Mouse (Mus musculus) neural tube, embryonic 13.5 days (tissue): ENCODE measurements around the gene Ephb1. TPM values are rescaled to one million over a fixed set of nuclear protein-coding genes. Genes with fewer than 3 reads are reported as not detected.

Source experiments
- ATAC-seq: fragments of 200-750 bp; cut with Nextera tagmentation; 2 replicates; pipeline ENCODE4 v1.8.0; 2017; ENCODE audit warnings: low read depth, mild to moderate bottlenecking, moderate TSS enrichment, moderate library complexity
- H3K27ac ChIP-seq: fragments of 300-500 bp; sonication (generic); replicated peaks from 2 replicates; pipeline ENCODE4 v1.5.1; 2015; ENCODE audit warnings: moderate library complexity, mild to moderate bottlenecking, inconsistent platforms
- H3K27me3 ChIP-seq: fragments of 300-500 bp; sonication (generic); 2 replicates; pipeline ENCODE4 v1.6.1; 2015; ENCODE audit warnings: mild to moderate bottlenecking, inconsistent platforms
- H3K36me3 ChIP-seq: fragments of 300-500 bp; sonication (generic); 2 replicates; pipeline ENCODE4 v1.6.1; 2015; ENCODE audit warnings: mild to moderate bottlenecking, inconsistent platforms
- H3K4me1 ChIP-seq: fragments of 300-500 bp; sonication (generic); replicated peaks from 2 replicates; pipeline ENCODE4 v1.6.1; 2015; ENCODE audit warnings: inconsistent platforms
- H3K4me2 ChIP-seq: fragments of 300-500 bp; sonication (generic); 2 replicates; pipeline ENCODE4 v1.6.1; 2015; ENCODE audit warnings: inconsistent platforms, mild to moderate bottlenecking, moderate library complexity
- H3K4me3 ChIP-seq: fragments of 300-500 bp; sonication (generic); 2 replicates; pipeline ENCODE4 v1.5.1; 2015; ENCODE audit warnings: mild to moderate bottlenecking, inconsistent platforms
- H3K9ac ChIP-seq: fragments of 300-500 bp; sonication (generic); 2 replicates; pipeline ENCODE4 v1.6.1; 2015; ENCODE audit warnings: moderate library complexity, mild to moderate bottlenecking, inconsistent platforms
- H3K9me3 ChIP-seq: fragments of 300-500 bp; sonication (generic); 2 replicates; pipeline ENCODE4 v1.6.1; 2016; ENCODE audit warnings: inconsistent platforms
- WGBS: fragments of 180-500 bp; shearing (Covaris S2); methylation state at CpG from one replicate; pipeline ENCODE4 v1.1.7; 2015; 5-methylcytosine and 5-hydroxymethylcytosine counted together
- polyA plus RNA-seq: library from polyadenylated mRNA; unstranded; fragments of >200 nt; fragmentation: Nextera tagmentation; extraction: Ambion mirVana; gene quantifications from 2 replicates; pipeline ENCODE4 v1.2.1, GENCODE M21; 2015

The Ephb1 gene
- polyA plus RNA-seq, 1 experiment from 2014 or later, result 33.6 TPM

- Histone ChIP-seq H3K27ac (no peak overlapping the region), H3K4me1 (peaks cover 52% of the 10 kb centered on the region), H3K9ac (0 out of 2 replicates have a peak overlapping the region, but pooled peaks have one; percentile 22), H3K4me2 (peak overlapping the region; percentile 16; the same call in 1 of the 2 replicates), H3K27me3 (peaks cover 57% of the 10 kb centered on the region), H3K4me3 (no peak overlapping the region), H3K9me3 (no peaks in the 10 kb centered on the region), H3K36me3 (no peaks in the 10 kb centered on the region)
- peak; percentile 54; the same call in 1 of the 2 replicates for ATAC-seq
- WGBS, result 7% methylated on average over 9 of the region's 9 CpGs
Measured at GRCm38 (mm10) chr9:102261511-102261910, 93.0 kb downstream of the Ephb1 start.

GRCm38 (mm10) chr9:102256407-102256806 lies 98.1 kb downstream of the Ephb1 start:
- H3K9me3 ChIP-seq, result no peaks in the 10 kb centered on the region
- peaks cover 20% of the 10 kb centered on the region for H3K4me1 ChIP-seq
- no peak overlapping the region for H3K27ac ChIP-seq
- no peak for ATAC-seq
- H3K27me3 ChIP-seq, result peaks cover 70% of the 10 kb centered on the region
- H3K4me3 ChIP-seq, result no peak overlapping the region
- 90% methylated on average over 5 of the region's 5 CpGs for WGBS
- H3K4me2 ChIP-seq, result no peak overlapping the region
- H3K36me3 ChIP-seq, result no peaks in the 10 kb centered on the region
- no peak overlapping the region for H3K9ac ChIP-seq

- H3K9ac ChIP-seq, result no peak overlapping the region
- H3K4me3 ChIP-seq, result no peak overlapping the region
- no peak overlapping the region for H3K4me2 ChIP-seq
- no peak overlapping the region for H3K27ac ChIP-seq
- peaks cover 73% of the 10 kb centered on the region for H3K27me3 ChIP-seq
- no peaks in the 10 kb centered on the region for H3K9me3 ChIP-seq
- WGBS, result 89% methylated on average over 6 of the region's 6 CpGs
- H3K4me1 ChIP-seq, result peaks cover 14% of the 10 kb centered on the region
- ATAC-seq, result no peak
- H3K36me3 ChIP-seq, result no peaks in the 10 kb centered on the region
Measured at GRCm38 (mm10) chr9:102255803-102256202, 98.7 kb downstream of the Ephb1 start.

DNA sequence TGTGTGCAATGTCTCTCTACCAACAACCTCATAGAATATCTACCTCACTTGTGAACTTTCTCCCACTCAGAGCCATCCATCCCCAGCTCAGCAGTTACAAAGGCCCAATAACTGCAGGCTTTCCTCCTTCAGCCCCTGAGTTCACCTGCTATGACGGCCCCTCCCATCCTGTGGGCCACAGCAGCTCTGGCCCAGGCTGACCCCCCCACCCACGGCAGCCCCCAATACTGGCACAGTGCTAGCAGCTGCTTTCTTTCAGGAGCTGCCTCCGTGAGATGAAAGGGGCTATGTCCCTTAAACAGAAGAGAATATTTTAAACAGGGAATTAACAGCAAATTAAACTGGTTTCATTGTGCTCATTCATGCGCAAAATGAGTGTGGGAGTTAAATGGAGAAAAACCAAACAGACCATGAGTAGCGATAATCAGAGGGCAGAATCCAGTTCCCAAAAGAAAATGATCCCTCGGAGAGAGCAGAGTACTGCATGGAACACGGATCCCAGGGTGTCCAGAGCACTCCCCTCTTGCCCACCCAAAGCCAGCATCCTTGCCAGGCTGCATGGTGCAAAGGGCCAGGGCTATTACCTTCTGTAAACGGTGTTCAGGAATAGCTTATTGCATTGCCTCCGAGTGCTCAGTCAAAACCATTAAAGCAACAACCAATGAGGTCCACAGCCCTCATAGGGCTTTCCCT lies 105.2 kb downstream of the Ephb1 start:
- Histone ChIP-seq H3K9ac (no peak overlapping the region), H3K4me1 (peaks cover 40% of the 10 kb centered on the region), H3K9me3 (no peaks in the 10 kb centered on the region), H3K27me3 (peaks cover 42% of the 10 kb centered on the region), H3K4me3 (no peak overlapping the region), H3K36me3 (no peaks in the 10 kb centered on the region), H3K27ac (peak overlapping the region; percentile 54; the same call in 1 of the 2 replicates), H3K4me2 (no peak overlapping the region)
- peak; percentile 47 for ATAC-seq
- 12% methylated on average over 9 of the region's 9 CpGs for WGBS

GRCm38 (mm10) chr9:102245551-102245950 lies 108.9 kb downstream of the Ephb1 start:
- Histone ChIP-seq H3K9me3 (no peaks in the 10 kb centered on the region), H3K9ac (no peak overlapping the region), H3K27ac (no peak overlapping the region), H3K4me3 (no peak overlapping the region), H3K27me3 (peaks cover 43% of the 10 kb centered on the region), H3K36me3 (no peaks in the 10 kb centered on the region), H3K4me2 (no peak overlapping the region), H3K4me1 (peaks cover 72% of the 10 kb centered on the region)
- 41% methylated on average over 7 of the region's 7 CpGs for WGBS
- 0 out of 2 replicates have a peak, but pooled peaks have one; percentile 24 for ATAC-seq

- Histone ChIP-seq H3K4me3 (no peak overlapping the region), H3K4me1 (peaks cover 61% of the 10 kb centered on the region), H3K9ac (no peak overlapping the region), H3K9me3 (no peaks in the 10 kb centered on the region), H3K36me3 (no peaks in the 10 kb centered on the region), H3K27me3 (peaks cover 48% of the 10 kb centered on the region), H3K27ac (no peak overlapping the region), H3K4me2 (no peak overlapping the region)
- peak; percentile 52 for ATAC-seq
- WGBS, result 6% methylated on average over 7 of the region's 7 CpGs
Measured at GRCm38 (mm10) chr9:102243296-102243695, 111.2 kb downstream of the Ephb1 start.

- no peak overlapping the region for H3K4me2 ChIP-seq
- H3K27ac ChIP-seq, result no peak overlapping the region
- no peaks in the 10 kb centered on the region for H3K9me3 ChIP-seq
- no peak for ATAC-seq
- no peak overlapping the region for H3K9ac ChIP-seq
- 10% methylated on average over 2 of the region's 2 CpGs for WGBS
- H3K4me1 ChIP-seq, result peaks cover 49% of the 10 kb centered on the region
- H3K27me3 ChIP-seq, result peaks cover 59% of the 10 kb centered on the region
- no peak overlapping the region for H3K4me3 ChIP-seq
- no peaks in the 10 kb centered on the region for H3K36me3 ChIP-seq
Measured at GRCm38 (mm10) chr9:102241546-102241945, 112.9 kb downstream of the Ephb1 start.

- H3K27me3 ChIP-seq, result peaks cover 72% of the 10 kb centered on the region
- no peak overlapping the region for H3K9ac ChIP-seq
- H3K9me3 ChIP-seq, result no peaks in the 10 kb centered on the region
- ATAC-seq, result no peak
- no peaks in the 10 kb centered on the region for H3K36me3 ChIP-seq
- WGBS, result 36% methylated on average over 4 of the region's 4 CpGs
- H3K4me1 ChIP-seq, result peaks cover 53% of the 10 kb centered on the region
- H3K4me3 ChIP-seq, result no peak overlapping the region
- H3K4me2 ChIP-seq, result no peak overlapping the region
- H3K27ac ChIP-seq, result no peak overlapping the region
Measured at GRCm38 (mm10) chr9:102240215-102240614, 114.3 kb downstream of the Ephb1 start.

GRCm38 (mm10) chr9:102235444-102235951 lies 119.0 kb downstream of the Ephb1 start:
- no peaks in the 10 kb centered on the region for H3K36me3 ChIP-seq
- WGBS, result 9% methylated on average over 4 of the region's 4 CpGs
- H3K27ac ChIP-seq, result no peak overlapping the region
- H3K4me3 ChIP-seq, result no peak overlapping the region
- H3K4me1 ChIP-seq, result peaks cover 48% of the 10 kb centered on the region
- no peaks in the 10 kb centered on the region for H3K9me3 ChIP-seq
- no peak overlapping the region for H3K4me2 ChIP-seq
- peak; percentile 78 for ATAC-seq
- H3K9ac ChIP-seq, result no peak overlapping the region
- peaks cover 74% of the 10 kb centered on the region for H3K27me3 ChIP-seq

GRCm38 (mm10) chr9:102231248-102231647 lies 123.2 kb downstream of the Ephb1 start:
- ATAC-seq, result peak; percentile 62
- H3K4me2 ChIP-seq, result no peak overlapping the region
- H3K27ac ChIP-seq, result no peak overlapping the region
- no peaks in the 10 kb centered on the region for H3K9me3 ChIP-seq
- no peaks in the 10 kb centered on the region for H3K36me3 ChIP-seq
- H3K4me1 ChIP-seq, result peaks cover 48% of the 10 kb centered on the region
- no peak overlapping the region for H3K9ac ChIP-seq
- H3K4me3 ChIP-seq, result no peak overlapping the region
- WGBS, result 43% methylated on average over 6 of the region's 6 CpGs
- H3K27me3 ChIP-seq, result peaks cover 64% of the 10 kb centered on the region

DNA sequence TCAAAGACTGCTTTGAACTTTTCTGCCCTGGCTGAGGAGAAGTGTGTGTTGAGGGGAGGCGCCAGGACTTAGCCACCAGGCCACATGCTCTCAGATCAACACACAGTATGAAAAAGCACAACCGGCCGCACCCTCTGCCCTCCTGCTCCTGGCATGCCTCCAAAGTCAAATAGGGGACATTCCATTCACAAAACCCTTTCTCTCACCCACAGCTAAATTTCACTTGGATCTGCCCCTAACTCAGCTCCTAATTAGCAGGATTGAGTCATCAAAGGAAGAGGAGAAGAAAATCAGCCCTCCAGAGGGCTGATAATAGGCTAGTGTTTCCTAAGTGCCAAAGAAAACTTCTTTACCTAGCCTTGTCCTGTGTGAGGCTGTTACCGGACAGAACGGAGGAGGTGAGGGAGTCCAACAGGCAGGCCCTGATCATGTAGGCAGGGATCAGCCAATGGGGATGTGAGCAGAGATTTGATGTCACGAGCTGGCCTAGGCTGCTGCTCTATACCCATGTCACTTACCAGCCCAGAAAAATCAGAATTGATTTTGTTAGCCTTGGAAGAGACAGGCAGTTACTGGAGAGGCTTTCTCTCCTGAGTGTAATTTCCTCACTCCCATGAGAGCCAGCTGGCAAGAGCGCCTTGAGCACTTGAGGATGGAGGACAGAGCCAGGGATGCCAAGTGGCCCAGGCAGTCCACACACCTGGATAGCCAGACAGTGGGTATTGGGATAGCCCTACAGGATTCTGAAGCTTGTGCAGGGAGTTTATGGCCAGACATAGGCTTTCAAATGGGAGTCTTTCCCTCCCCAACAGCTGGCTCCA lies 137.5 kb downstream of the Ephb1 start:
- ATAC-seq, result no peak
- 70% methylated on average over 7 of the region's 7 CpGs for WGBS
- H3K4me1 ChIP-seq, result peaks cover 26% of the 10 kb centered on the region

GRCm38 (mm10) chr9:102212036-102212383 lies 142.5 kb downstream of the Ephb1 start:
- Histone ChIP-seq H3K4me3 (no peak overlapping the region), H3K4me2 (no peak overlapping the region), H3K27ac (peak overlapping the region; percentile 52; the same call in 1 of the 2 replicates), H3K4me1 (peaks cover 46% of the 10 kb centered on the region), H3K9ac (no peak overlapping the region), H3K9me3 (no peaks in the 10 kb centered on the region), H3K36me3 (no peaks in the 10 kb centered on the region), H3K27me3 (peaks cover 57% of the 10 kb centered on the region)
- WGBS, result 15% methylated on average over 1 of the region's 1 CpGs
- ATAC-seq, result no peak; the same call in 1 of the 2 replicates

More for the DNA sequence above, 137.5 kb downstream of the Ephb1 start:
- Histone ChIP-seq H3K9ac (no peak overlapping the region), H3K36me3 (no peaks in the 10 kb centered on the region), H3K27ac (no peak overlapping the region), H3K27me3 (peaks cover 78% of the 10 kb centered on the region), H3K4me2 (no peak overlapping the region), H3K4me3 (no peak overlapping the region), H3K9me3 (no peaks in the 10 kb centered on the region)
